Mouse (Mus musculus) limb, embryonic 15.5 days (tissue): ENCODE measurements at regions not wholly inside any gene's neighbourhood (a gene's known extent, or its start where the extent isn't known, plus 50 kb on each side); places are given as distances from the start of the nearest gene placed in this dataset.
"Not testable (repeated sequence)": the region's sequence is repeated elsewhere in the genome, so short reads cannot be mapped to it uniquely, and the experiment has no call there.

Experiments used
- ATAC-seq: fragments of 200-750 bp; cut with Nextera tagmentation; 2 replicates; pipeline ENCODE4 v1.8.0; 2017; ENCODE audit warnings: low read depth, moderate TSS enrichment; ENCODE audit not compliant: insufficient number of reproducible peaks, low FRiP score, low TSS enrichment
- H3K27ac ChIP-seq: fragments of 300-500 bp; sonication (generic); 2 replicates; pipeline ENCODE4 v1.5.1; 2015; ENCODE audit warnings: moderate library complexity, mild to moderate bottlenecking, inconsistent platforms
- H3K27me3 ChIP-seq: fragments of 300-500 bp; sonication (generic); 2 replicates; pipeline ENCODE4 v1.6.1; 2015; ENCODE audit warnings: inconsistent platforms
- H3K36me3 ChIP-seq: fragments of 300-500 bp; sonication (generic); 2 replicates; pipeline ENCODE4 v1.6.1; 2015; ENCODE audit warnings: inconsistent platforms
- H3K4me1 ChIP-seq: fragments of 300-500 bp; sonication (generic); 2 replicates; pipeline ENCODE4 v1.6.1; 2015; ENCODE audit warnings: inconsistent platforms
- H3K4me2 ChIP-seq: fragments of 300-500 bp; sonication (generic); 2 replicates; pipeline ENCODE4 v1.6.1; 2015; ENCODE audit warnings: mild to moderate bottlenecking, inconsistent platforms
- H3K4me3 ChIP-seq: fragments of 300-500 bp; sonication (generic); 2 replicates; pipeline ENCODE4 v1.5.1; 2015; ENCODE audit warnings: mild to moderate bottlenecking, inconsistent platforms
- H3K9ac ChIP-seq: fragments of 300-500 bp; sonication (generic); 2 replicates; pipeline ENCODE4 v1.6.1; 2015; ENCODE audit warnings: inconsistent platforms
- H3K9me3 ChIP-seq: fragments of 300-500 bp; sonication (generic); 2 replicates; pipeline ENCODE4 v1.6.1; 2016; ENCODE audit warnings: inconsistent platforms
- WGBS: fragments of 180-500 bp; shearing (Covaris S2); methylation state at CpG from one replicate; pipeline ENCODE4 v1.1.7; 2015; 5-methylcytosine and 5-hydroxymethylcytosine counted together

- H3K4me3 ChIP-seq: no peak overlapping the region
- no peak overlapping the region for H3K27ac ChIP-seq
- WGBS: 70% methylated on average over 3 of the region's 3 CpGs
- H3K9me3 ChIP-seq: no peaks in the 10 kb centered on the region
- no peaks in the 10 kb centered on the region for H3K4me1 ChIP-seq
- H3K36me3 ChIP-seq: no peaks in the 10 kb centered on the region
- H3K27me3 ChIP-seq: no peaks in the 10 kb centered on the region
- ATAC-seq: no peak
- H3K4me2 ChIP-seq: no peak overlapping the region
- H3K9ac ChIP-seq: no peak overlapping the region
Measured at GRCm38 (mm10) chr16:73259283-73259682, 951.2 kb downstream of the Robo1 start.

GRCm38 (mm10) chr16:73245073-73245590, 937.0 kb downstream of the Robo1 start:
- WGBS: 85% methylated on average over 2 of the region's 2 CpGs
- Histone ChIP-seq H3K36me3 (no peaks in the 10 kb centered on the region), H3K4me2 (no peak overlapping the region), H3K4me3 (no peak overlapping the region), H3K27ac (no peak overlapping the region), H3K27me3 (no peaks in the 10 kb centered on the region), H3K4me1 (no peaks in the 10 kb centered on the region), H3K9ac (no peak overlapping the region), H3K9me3 (no peaks in the 10 kb centered on the region)
- ATAC-seq: no peak

GRCm38 (mm10) chr16:73230599-73230998, 922.5 kb downstream of the Robo1 start:
- Histone ChIP-seq H3K4me3 (no peak overlapping the region), H3K4me2 (no peak overlapping the region), H3K27ac (no peak overlapping the region), H3K27me3 (no peaks in the 10 kb centered on the region), H3K36me3 (no peaks in the 10 kb centered on the region), H3K4me1 (no peaks in the 10 kb centered on the region), H3K9ac (no peak overlapping the region), H3K9me3 (no peaks in the 10 kb centered on the region)
- WGBS: 58% methylated on average over 2 of the region's 2 CpGs
- no peak for ATAC-seq

- no peak for ATAC-seq
Measured at GRCm38 (mm10) chr16:73217555-73217954, 909.4 kb downstream of the Robo1 start.

GRCm38 (mm10) chr16:73203542-73203941, 895.4 kb downstream of the Robo1 start:
- H3K9ac ChIP-seq: no peak overlapping the region
- H3K4me2 ChIP-seq: no peak overlapping the region
- H3K27ac ChIP-seq: no peak overlapping the region
- no peak for ATAC-seq
- no peak overlapping the region for H3K4me3 ChIP-seq
- no peaks in the 10 kb centered on the region for H3K9me3 ChIP-seq
- H3K36me3 ChIP-seq: no peaks in the 10 kb centered on the region
- WGBS: 92% methylated on average over 11 of the region's 11 CpGs
- no peaks in the 10 kb centered on the region for H3K27me3 ChIP-seq
- H3K4me1 ChIP-seq: no peaks in the 10 kb centered on the region

More at GRCm38 (mm10) chr16:73217555-73217954, 909.4 kb downstream of the Robo1 start:
- H3K4me2 ChIP-seq: no peak overlapping the region
- no peak overlapping the region for H3K27ac ChIP-seq
- no peaks in the 10 kb centered on the region for H3K36me3 ChIP-seq
- no peak overlapping the region for H3K4me3 ChIP-seq
- no peaks in the 10 kb centered on the region for H3K27me3 ChIP-seq
- H3K4me1 ChIP-seq: no peaks in the 10 kb centered on the region
- H3K9me3 ChIP-seq: no peaks in the 10 kb centered on the region
- 90% methylated on average over 4 of the region's 4 CpGs for WGBS
- H3K9ac ChIP-seq: no peak overlapping the region

GRCm38 (mm10) chr16:73200991-73201390, 892.9 kb downstream of the Robo1 start:
- no peak overlapping the region for H3K4me2 ChIP-seq
- H3K36me3 ChIP-seq: no peaks in the 10 kb centered on the region
- H3K9ac ChIP-seq: no peak overlapping the region
- H3K9me3 ChIP-seq: no peaks in the 10 kb centered on the region
- no peak for ATAC-seq
- H3K27me3 ChIP-seq: no peaks in the 10 kb centered on the region
- H3K27ac ChIP-seq: no peak overlapping the region
- H3K4me1 ChIP-seq: no peaks in the 10 kb centered on the region
- H3K4me3 ChIP-seq: no peak overlapping the region
- 68% methylated on average over 3 of the region's 3 CpGs for WGBS

GRCm38 (mm10) chr16:73182776-73183175, 874.7 kb downstream of the Robo1 start:
- no peak for ATAC-seq
- no peaks in the 10 kb centered on the region for H3K27me3 ChIP-seq
- H3K4me2 ChIP-seq: no peak overlapping the region
- H3K4me1 ChIP-seq: no peaks in the 10 kb centered on the region
- no peak overlapping the region for H3K4me3 ChIP-seq
- H3K36me3 ChIP-seq: no peaks in the 10 kb centered on the region
- no peaks in the 10 kb centered on the region for H3K9me3 ChIP-seq
- 71% methylated on average over 5 of the region's 5 CpGs for WGBS
- H3K27ac ChIP-seq: no peak overlapping the region
- no peak overlapping the region for H3K9ac ChIP-seq

GRCm38 (mm10) chr16:73182258-73182657, 874.2 kb downstream of the Robo1 start:
- Histone ChIP-seq H3K9ac (no peak overlapping the region), H3K36me3 (no peaks in the 10 kb centered on the region), H3K27ac (no peak overlapping the region), H3K4me2 (no peak overlapping the region), H3K27me3 (no peaks in the 10 kb centered on the region), H3K4me1 (no peaks in the 10 kb centered on the region), H3K9me3 (no peaks in the 10 kb centered on the region), H3K4me3 (no peak overlapping the region)
- WGBS: 88% methylated on average over 7 of the region's 7 CpGs
- ATAC-seq: no peak

GRCm38 (mm10) chr16:73155447-73155846, 847.3 kb downstream of the Robo1 start:
- ATAC-seq: no peak
- Histone ChIP-seq H3K27ac (no peak overlapping the region), H3K9me3 (no peaks in the 10 kb centered on the region), H3K9ac (no peak overlapping the region), H3K4me3 (no peak overlapping the region), H3K36me3 (no peaks in the 10 kb centered on the region), H3K4me2 (no peak overlapping the region), H3K4me1 (no peaks in the 10 kb centered on the region), H3K27me3 (no peaks in the 10 kb centered on the region)
- WGBS: 47% methylated on average over 2 of the region's 2 CpGs

- not testable (repeated sequence) for ATAC-seq, H3K27me3 ChIP-seq, H3K4me3 ChIP-seq, H3K9me3 ChIP-seq, H3K4me2 ChIP-seq, H3K36me3 ChIP-seq, H3K27ac ChIP-seq, H3K9ac ChIP-seq, H3K4me1 ChIP-seq
- 88% methylated on average over 1 of the region's 1 CpGs for WGBS
Measured at GRCm38 (mm10) chr16:73127927-73128326, 819.8 kb downstream of the Robo1 start.

- no peaks in the 10 kb centered on the region for H3K4me1 ChIP-seq
Measured at GRCm38 (mm10) chr16:73120568-73120967, 812.5 kb downstream of the Robo1 start.

GRCm38 (mm10) chr16:73117338-73117737, 809.2 kb downstream of the Robo1 start:
- Histone ChIP-seq H3K9ac (no peak overlapping the region), H3K36me3 (no peaks in the 10 kb centered on the region), H3K4me1 (no peaks in the 10 kb centered on the region), H3K4me2 (no peak overlapping the region), H3K4me3 (no peak overlapping the region), H3K27me3 (no peaks in the 10 kb centered on the region), H3K9me3 (no peaks in the 10 kb centered on the region), H3K27ac (no peak overlapping the region)
- WGBS: 73% methylated on average over 2 of the region's 2 CpGs
- ATAC-seq: no peak

More at GRCm38 (mm10) chr16:73120568-73120967, 812.5 kb downstream of the Robo1 start:
- Histone ChIP-seq H3K9ac (no peak overlapping the region), H3K9me3 (no peaks in the 10 kb centered on the region), H3K36me3 (no peaks in the 10 kb centered on the region), H3K27ac (no peak overlapping the region), H3K27me3 (no peaks in the 10 kb centered on the region), H3K4me2 (no peak overlapping the region), H3K4me3 (no peak overlapping the region)
- ATAC-seq: no peak

GRCm38 (mm10) chr16:73108021-73108452, 799.9 kb downstream of the Robo1 start:
- no peak for ATAC-seq
- no peaks in the 10 kb centered on the region for H3K9me3 ChIP-seq
- no peak overlapping the region for H3K9ac ChIP-seq
- no peak overlapping the region for H3K4me3 ChIP-seq
- H3K4me1 ChIP-seq: no peaks in the 10 kb centered on the region
- 38% methylated on average over 7 of the region's 7 CpGs for WGBS
- H3K36me3 ChIP-seq: no peaks in the 10 kb centered on the region
- no peak overlapping the region for H3K27ac ChIP-seq
- H3K27me3 ChIP-seq: no peaks in the 10 kb centered on the region
- no peak overlapping the region for H3K4me2 ChIP-seq
